Mouse (Mus musculus): ENCODE measurements around the gene Deaf1.

DNA sequence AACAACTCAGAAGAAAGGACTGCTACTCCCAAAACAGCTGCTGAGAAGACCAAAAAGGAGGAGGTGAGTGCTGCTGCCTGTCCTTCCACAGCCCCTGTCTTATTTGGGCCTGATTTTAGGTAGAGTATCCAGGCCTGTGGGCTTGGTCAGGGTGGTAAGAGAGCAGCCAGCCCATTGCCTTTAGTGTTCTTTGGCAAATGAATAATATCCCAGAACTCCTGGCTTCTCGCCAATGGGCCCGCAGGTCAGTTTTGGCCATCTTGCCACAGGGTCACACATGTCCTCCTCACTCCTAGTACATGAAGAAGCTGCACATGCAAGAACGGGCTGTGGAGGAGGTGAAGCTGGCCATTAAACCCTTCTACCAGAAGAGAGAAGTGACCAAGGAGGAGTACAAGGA, 66.0 kb downstream of the Deaf1 start:
- TF ChIP-seq CTCF (IDR thresholded peaks at IDR 0.05): no peak
- TF ChIP-seq EP300 (IDR thresholded peaks at IDR 0.05; ENCODE audit: insufficient read depth, low read depth, low read length): no peak

Measured in heart, adult 2 months (tissue).